Mouse (Mus musculus) ovary, adult 18-20 months (tissue): Measurements from ENCODE around the gene Tusc2.
"Not testable (repeated sequence)": the region's sequence is repeated elsewhere in the genome, so short reads cannot be mapped to it uniquely, and the experiment has no call there.

Source experiments
- DNase-seq: peaks from one replicate; pipeline ENCODE4 v3.0.0; 2022; ENCODE audit warnings: low spot score, mixed read lengths

Tusc2 gene

DNA sequence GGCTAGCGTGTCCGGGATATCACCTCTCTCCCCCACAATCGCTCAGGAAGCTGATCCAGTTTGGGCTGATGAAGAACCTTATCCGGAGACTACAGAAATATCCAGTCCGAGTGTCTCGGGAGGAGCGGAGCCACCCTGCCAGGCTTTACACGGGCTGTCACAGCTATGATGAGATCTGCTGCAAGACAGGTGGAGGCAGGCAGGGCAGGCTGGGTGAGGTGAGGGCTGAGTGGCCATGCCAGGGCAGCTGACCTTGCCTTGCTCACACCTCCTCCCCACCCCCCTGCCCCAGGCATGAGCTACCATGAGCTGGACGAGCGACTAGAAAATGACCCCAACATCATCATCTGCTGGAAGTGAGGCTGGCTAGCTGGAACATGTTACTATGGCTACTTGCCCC lies 17.9 kb upstream of the Tusc2 start:
- no peak for DNase-seq

DNA sequence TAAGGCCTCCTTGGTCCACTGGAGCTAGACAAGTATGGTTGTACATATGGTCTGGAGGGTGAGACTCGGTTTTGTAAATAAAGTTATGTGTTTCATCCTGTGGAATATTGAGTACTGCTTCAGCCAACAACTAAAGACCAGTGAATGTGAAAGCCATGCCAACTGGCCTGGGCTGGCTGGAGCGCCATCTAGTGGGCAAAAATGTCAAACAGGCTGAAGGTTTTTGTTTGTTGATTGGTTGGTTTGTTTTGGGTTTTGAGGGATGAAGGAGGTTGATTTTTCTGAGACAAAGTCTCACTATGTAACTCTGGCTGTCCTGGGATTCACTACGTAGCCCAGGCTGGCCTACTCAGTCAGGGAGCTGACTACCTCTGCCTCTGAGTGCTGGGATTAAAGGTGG lies 17.5 kb upstream of the Tusc2 start:
- DNase-seq: no peak

DNA sequence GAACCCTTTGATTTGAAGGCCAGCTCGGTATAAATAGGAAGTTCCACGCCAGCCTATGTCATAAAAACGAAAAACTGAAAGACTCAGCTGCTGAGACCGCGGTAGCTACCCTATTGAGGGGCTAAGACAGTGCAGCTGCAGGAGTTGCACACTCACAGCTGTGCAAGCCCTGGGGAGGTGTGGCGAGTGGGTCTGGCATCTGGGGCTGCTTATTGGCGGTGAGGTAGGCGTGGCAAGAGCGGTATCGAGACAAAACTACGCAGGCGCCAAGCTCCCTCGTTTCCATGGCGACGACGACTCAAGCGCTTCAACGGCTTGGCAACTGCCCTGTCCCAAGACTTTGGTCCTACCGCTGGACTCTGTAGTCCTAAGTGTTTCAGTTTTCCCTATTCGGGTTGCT lies 16.0 kb upstream of the Tusc2 start, which contains the start of gene Zmynd10:
Gene Zmynd10, plus strand, starts transcription at position 273 of the 400 bp plus-strand sequence.
- peak; percentile 89 for DNase-seq

DNA sequence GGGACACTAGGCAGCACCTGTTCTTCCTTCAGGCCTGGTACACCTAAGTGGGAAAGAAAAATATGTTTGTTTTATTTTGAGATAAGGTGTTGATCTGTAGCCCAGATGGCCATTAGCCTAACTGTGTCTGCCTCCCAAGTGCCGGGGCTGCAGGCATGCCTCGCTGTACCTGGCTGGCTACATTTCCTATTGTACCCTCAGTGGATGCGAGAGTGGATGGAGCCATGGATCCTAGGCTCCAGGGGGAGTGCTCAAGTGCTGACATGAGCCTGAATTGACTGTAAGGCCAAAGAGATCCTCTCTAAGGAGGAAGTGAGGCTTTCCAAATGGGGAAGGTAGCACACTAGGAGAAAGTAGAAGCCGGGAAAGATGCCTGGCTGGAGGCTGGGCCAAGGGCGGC lies 15.1 kb upstream of the Tusc2 start:
- DNase-seq: no peak

DNA sequence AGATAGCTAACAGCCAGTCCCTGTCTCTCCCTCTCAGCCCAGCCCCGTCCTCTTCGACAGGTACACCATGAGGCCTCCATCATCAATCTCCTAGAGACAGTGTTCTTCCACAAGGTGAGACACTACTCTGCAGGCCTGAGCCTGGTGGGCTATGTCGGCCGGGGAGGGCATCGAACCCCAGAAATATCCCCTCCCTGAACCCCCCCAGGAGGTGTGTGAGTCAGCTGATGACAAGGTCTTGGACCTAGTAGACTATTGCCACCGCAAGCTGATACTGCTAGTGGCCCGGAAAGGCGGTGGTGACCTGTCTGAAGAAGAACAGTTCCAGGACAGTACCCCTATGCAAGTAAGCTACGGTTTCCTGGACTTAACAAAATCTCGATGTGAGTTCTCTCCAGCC lies 14.2 kb upstream of the Tusc2 start:
- no peak for DNase-seq

DNA sequence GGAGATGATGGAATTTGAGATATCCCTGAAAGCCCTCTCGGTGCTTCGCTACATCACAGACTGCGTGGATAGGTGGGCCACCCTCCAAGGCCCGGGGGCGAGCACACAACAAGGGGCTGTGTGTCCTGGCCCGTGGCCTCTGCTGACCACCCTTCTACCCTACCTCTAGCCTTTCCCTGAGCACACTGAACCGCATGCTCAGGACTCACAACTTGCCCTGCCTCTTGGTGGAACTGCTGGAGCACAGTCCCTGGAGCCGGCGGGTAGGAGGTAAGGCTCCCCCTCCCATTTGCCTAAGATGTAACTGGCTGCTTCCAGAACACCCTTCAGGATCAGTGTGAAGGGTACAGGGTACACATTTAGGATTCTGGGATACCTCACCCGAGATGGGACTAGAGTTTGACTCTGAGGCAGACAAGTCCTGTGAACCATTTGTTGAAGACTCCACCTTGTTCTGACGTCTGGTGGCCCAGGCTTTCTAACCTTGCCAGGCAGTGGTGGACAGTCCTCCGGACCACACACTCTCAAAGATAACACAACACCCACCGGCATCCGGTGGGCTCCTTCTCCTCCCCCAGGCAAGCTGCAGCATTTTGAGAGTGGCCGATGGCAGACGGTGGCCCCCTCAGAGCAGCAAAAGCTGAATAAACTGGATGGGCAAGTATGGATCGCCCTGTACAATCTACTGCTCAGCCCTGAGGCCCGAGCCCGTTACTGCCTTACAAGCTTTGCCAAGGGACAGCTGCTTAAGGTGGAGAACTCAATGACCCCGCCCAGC lies 13.6 kb upstream of the Tusc2 start:
- DNase-seq: no peak

DNA sequence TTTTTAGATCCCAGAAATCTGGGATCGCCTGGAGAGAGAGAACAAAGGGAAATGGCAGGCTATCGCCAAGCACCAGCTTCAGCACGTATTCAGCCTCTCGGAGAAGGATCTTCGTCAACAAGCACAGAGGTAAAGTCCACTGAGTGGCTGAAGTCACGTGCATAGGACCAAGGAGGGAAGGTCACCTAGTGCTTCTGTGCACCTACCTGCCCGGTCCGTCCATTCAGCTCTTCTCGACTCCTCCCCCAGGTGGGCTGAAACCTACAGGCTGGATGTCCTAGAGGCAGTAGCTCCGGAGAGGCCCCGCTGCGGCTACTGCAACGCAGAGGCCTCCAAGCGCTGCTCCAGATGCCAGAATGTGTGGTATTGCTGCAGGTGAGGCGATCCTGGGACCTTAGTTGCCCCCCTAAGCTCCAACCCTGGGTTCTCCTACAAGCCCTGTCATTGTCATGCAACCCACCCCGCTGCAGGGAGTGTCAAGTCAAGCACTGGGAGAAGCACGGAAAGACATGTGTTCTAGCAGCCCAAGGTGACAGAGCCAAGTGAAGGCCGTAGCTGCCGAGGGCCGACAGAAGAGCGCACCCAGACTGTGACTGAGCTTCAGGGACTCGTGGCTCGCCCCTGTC lies 12.5 kb upstream of the Tusc2 start:
- DNase-seq: no peak

DNA sequence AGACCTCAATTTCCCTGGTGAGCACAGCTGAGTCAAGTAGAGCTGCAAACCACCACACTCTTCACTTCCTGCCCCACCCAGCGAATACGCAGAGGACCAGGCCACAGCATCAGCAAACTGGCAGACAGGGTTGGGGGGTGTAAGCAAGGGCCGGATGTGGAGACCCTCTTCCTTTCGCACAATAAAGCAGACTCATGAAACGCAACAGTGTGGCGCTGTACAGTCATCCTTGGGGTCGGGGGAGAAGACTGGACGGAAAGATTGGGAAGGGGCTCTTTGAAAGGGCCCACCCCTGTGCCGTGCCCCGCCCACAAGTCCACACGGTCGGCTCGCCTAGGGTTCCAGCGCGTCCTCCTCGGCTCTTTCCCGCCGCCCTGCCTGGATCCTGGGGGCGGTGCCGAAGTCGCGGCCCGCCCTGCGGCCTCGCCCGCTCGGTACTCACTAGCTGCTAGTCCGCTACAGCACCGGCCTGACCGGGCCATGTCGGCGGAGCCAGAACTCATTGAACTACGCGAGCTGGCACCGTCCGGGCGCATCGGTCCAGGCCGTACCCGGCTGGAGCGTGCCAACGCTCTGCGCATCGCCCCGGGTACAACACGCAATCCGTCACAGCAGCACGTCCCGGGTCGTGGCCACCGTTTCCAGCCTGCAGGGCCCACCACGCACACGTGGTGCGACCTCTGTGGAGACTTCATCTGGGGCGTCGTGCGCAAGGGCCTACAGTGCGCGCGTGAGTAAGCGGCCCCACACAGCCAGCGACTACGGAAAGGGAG lies 11.8 kb upstream of the Tusc2 start, which contains the start of gene Rassf1:
Gene Rassf1, plus strand, starts transcription at position 439 of the 773 bp plus-strand sequence.
- DNase-seq: peak; percentile 57

DNA sequence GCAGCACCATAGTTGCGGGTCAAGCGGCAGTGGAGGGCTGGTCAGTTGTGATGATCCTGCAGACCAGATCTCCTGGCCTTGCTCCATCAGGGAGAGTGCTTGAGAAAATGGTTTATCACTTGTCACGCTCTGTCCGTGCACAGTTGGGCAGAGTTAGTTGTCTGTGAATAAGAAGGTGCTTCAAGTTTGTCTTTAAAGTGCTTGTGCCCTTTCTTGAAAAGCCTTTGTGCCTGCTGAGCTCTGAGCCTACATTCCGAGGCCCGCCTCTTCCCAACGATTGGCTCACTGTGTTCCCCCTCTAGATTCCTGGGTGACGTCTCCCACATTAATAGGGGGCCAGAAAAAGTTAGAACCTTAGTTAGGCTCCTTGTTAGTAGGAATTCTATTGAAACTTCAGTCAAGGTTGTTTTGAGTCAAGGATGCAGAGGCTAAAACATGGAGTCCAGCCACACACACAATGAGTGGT lies 11.1 kb upstream of the Tusc2 start:
- no peak for DNase-seq

DNA sequence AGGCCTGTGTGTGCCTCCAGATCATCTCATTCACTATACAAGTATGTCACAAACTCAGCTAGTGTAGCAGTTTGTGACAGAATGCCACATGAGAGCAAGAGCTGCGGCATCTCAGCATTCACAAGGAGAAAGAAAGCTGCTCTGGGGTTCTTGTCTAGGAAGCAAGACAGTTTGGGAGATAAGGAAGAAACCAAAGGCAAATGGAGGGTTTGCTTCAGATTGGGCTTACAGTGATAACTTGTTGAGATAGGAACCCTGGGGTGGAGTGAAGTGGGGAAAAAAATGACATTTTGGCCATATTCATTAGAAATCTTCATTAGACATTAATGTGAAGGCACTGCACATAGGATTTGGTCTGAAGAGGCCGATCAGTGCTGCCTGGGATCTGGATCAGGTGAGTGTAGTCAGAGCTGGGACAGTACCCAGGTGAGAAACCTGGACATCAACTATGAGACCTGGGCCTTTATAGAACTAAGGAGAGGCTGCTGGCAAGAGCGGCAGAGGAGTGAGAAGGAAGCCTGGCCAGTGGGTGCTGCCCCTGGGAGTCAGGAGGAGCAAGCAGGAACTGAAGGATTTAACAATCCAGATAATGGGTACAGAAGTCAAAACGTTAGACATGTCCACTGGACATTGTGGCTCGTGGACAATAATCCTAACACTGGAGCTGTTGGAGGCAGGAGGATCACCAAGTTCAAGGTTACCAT lies 10.2 kb upstream of the Tusc2 start:
- no peak for DNase-seq

DNA sequence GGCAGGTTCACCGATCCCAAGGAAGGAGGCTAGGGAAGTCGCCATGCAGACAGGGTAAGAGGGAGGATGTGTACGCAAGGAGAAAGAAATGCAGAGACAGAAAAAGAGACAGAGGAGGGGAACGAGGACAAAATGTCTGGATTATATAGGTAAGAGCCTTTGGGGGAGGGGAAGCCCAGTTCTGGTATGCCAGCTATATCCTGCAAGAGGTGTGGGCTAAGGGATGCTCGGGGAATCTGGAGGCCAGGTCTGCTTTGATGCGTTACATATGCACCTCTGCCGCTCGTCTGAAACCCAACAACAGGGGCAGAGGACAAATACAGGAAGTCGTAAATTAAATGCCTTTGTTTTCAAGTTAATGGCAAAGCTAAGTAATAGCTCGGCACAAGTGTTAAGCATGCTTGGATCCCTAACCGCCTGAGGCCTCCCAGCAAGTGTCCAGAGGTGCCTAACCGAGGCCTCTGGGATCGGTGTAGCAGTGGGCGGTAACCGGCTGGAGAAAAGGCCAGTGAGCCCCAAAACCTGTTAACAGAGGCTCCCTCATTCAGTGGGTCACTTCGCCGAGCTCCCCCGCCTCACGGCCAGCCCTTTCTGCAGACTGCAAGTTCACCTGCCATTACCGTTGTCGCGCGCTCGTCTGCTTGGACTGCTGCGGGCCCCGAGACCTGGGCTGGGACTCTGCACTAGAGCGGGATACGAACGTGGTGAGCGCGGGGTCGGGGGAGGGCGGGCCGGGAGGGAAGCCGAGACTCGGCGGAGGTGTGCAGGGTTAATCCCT lies 9.3 kb upstream of the Tusc2 start:
- DNase-seq: no peak

DNA sequence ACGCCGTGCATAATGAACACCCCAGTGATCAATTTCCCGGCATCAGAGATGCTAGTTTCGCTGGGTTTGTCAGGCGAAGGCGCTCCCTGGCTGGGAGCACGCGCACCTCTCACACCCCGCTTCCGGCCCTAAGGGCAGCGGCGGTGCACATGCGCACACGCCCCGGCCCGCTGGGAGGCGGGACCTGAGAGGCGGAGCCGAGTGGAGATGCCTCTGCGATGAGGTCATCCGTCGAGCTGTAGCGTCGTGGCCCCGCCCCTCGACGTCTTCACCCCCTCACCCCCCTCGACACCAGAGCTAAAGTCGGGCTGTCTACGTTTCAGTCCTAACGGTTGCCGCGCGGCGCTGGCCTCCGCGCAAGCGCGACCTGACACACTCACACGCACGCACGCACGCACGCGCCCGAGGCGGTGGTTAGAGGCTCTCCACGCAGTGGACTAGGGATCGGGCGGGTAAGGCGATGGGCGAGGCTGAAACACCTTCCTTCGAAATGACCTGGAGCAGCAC lies 8.7 kb upstream of the Tusc2 start:
- DNase-seq: peak; percentile 94

DNA sequence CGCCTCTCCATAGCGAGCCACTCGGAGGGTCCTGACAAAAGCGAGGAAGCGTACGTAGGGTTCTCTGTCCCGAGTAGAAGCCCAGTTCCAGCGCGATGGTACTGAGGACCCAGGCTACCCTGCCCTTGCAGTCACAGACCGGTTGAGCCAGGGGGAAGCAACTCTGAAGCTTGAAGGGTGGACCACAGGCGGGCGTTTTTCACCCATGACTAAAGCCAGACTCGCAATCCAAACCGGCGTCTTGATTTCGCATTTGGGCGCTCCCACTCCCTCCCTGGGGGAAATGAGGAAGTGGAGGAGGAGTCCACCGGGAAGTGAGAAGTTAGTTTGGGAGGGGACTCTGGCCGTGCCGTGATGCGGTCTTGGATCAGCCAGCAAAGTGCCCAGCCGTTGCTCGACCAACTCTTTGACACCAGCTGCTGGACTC lies 8.0 kb upstream of the Tusc2 start:
- no peak for DNase-seq

DNA sequence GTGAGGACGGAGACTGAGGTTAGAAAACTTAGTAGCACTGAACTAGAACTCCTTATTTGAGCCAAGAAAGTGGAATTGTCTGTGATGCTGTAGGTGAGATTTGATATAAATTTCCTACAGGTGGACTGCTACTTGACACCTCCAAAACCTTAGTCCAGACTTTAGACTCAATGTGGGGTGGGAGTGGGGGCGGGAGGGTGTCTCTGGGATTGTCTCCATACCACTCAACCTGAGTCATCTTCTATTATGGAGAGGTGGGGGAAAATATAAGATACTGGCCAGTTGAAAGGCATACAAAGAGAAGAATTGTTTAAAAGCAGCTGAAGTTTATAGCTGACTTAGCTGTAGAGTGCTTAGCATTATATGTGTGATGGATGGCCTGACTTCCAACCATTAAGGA lies 7.4 kb upstream of the Tusc2 start:
- no peak for DNase-seq

DNA sequence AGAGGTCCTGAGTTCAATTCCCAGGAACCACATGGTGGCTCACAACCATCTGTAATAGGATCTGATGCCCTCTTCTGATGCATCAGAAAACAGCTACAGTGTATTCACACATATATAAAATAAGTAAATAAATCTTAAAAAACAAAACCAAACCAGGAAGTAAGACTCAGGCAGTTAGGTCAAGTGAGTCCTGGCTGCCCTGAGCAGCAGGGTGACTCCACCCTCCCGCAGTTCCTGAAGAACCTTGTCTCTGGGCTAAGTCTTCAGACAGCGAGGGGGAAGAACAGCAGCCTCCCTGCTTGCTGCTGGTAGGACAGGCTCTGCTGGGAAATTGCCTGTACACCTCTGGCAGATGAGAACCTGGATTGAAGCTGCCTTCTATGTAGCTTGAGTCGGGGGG lies 6.7 kb upstream of the Tusc2 start:
- DNase-seq: no peak

DNA sequence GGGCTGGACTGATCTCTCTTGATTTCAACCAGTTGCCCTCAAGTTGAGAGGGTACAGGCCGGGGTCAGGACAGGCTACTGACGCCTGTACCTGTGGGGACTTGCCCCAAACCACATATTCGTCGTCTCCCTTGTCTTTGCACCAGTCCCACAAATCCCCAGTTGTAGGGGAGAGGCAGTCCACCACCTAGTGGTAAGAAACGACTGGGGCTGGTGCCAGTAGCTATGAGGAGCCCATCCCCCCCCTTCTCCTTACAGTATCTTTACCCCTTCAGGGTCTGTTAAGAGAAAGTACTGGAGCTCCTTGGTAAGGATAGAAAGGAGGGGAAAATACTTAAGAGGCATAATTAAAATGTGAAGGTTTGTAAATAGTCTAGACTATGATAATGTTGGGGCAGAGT lies 2.5 kb downstream of the Tusc2 start:
- DNase-seq: not testable (repeated sequence)

DNA sequence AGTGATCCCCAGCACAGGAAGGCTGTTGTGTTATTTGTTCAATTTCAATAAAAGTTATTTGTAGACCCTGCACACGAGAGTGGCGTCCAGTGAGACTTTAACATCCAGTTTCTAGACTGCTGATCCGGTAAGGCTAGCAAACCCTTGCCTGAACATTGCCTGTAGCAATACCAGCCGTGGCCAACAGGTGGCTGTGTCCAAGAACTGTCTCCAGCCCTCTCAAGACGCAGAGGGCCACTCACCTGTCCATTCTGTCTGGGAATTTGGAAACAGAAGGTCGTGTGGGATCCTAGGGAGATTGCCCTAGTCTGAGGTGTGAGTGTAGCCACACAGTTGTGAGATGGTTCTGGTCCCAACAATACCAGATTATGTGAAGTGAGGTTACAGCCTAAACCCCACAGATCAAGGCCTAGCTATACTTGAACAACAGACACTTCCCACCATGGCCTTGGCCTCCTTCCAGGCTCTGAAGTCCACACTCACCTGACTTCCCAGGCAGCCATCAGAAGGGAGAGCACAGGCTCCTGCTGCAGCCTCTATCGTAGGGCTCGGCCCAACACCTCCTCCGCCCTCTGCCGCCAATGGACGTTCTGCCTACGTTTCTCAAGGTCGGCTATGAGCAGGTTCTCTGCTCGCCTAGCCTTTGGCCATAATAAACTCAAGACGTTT lies 3.1 kb downstream of the Tusc2 start:
- DNase-seq: no peak

DNA sequence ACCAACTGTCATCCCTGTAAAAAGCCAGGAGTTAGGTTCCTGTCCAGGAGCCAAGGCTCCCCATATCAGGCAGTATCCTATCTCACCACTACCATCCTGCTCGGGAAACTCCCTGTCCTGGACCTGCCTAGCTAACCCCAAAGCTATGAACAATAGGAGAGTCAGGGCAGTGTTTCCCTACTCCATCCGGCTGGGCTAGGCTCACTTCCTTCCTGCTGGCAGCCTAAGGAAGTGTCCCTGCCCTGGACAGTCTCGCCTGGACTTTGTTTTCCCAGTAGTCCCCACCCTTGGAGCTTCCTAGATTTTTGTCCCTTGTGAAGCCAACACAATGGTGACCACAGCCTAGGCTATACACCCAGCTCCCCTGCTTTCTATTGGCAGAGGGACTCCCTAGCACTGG lies 3.8 kb downstream of the Tusc2 start:
- no peak for DNase-seq

DNA sequence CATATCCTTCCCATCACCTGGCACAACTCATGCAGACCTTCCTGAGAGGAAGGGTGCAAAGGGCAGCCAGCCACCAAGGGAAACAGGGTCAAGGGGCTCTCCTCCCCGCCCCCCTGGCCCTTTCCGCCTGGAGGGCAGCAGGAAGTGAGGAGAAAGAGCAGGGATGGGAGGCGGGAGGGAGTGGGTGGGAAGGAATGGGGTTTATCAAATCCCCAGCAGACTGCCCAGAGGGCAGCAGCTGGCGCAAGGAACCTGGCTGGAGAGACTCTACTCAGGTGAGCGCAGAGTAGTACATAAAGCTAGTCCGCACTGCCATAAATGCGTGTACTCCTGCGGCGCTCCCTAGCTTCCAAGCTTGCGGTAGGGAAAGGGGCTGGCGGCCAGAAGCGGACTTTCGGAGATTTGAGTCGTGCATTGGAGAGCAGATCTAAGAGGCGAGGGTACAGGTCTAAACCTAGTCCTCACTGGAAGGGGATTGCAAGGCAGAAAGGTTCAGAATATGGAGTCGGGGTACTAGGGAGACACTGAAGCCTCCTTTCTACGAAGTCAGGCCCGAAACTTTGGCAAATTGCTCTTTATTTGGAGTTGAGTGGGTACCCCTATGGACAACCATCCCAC lies 4.8 kb downstream of the Tusc2 start, which contains the start of gene Hyal2:
Gene Hyal2, plus strand, starts transcription at position 244 of the 618 bp plus-strand sequence.
- DNase-seq: no peak
